Mouse (Mus musculus): ENCODE data around the gene Gsg1l2. TPM values are rescaled to one million over a fixed set of nuclear protein-coding genes. Genes with fewer than 3 reads are reported as not detected.

Gsg1l2 gene
- not detected in 2 replicates for polyA plus RNA-seq (2014; fragmentation: Nextera tagmentation; extraction: Ambion mirVana)

DNA sequence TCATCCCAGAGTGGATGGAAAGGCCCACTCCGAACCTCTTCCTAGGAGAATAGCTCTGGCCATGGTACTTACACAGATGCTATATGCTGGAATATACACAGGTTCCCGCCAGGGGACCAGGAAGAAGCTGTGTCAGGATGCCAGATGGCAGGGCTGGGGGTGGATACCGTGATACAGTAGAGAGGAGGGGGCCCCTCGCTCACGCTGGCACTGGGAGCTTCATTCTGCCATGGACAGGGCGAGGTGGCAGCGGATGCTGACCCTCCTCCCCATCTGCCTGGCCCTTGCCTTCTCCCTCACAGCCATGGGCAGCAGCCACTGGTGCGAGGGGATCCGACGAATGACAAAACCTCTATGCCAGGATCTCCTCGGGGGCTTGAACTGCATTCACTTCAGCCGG is at the start of gene Gsg1l2:
Gsg1l2 (plus strand) TSS at position 230 of the 400 bp plus-strand sequence.
- ATAC-seq (replicated peaks; ENCODE audit: low FRiP score) (no peak), DNase-seq (ENCODE audit: low spot score) (no peak)
- Histone ChIP-seq H3K36me3 (ENCODE audit: control insufficient read depth, insufficient read depth, low read length) (no peaks in the 10 kb centered on the region), H3K4me3 (ENCODE audit: low read depth, low read length) (no peak within 1 kb of the TSS), H3K4me1 (replicated peaks; ENCODE audit: control insufficient read depth, insufficient read depth, low read length) (no peaks in the 10 kb centered on the region), H3K27ac (ENCODE audit: low read depth, low read length) (no peak within 1 kb of the TSS), H3K4me2 (no peak within 1 kb of the TSS), H3K9ac (ENCODE audit: low read depth, low read length) (no peak within 1 kb of the TSS), H3K9me3 (ENCODE audit: control insufficient read depth, low read length) (no peaks in the 10 kb centered on the region), H3K27me3 (replicated peaks; ENCODE audit: control insufficient read depth, insufficient read depth, low read length) (no peaks in the 10 kb centered on the region)
- WGBS, result 87% methylated on average over 12 of the region's 12 CpGs

DNA sequence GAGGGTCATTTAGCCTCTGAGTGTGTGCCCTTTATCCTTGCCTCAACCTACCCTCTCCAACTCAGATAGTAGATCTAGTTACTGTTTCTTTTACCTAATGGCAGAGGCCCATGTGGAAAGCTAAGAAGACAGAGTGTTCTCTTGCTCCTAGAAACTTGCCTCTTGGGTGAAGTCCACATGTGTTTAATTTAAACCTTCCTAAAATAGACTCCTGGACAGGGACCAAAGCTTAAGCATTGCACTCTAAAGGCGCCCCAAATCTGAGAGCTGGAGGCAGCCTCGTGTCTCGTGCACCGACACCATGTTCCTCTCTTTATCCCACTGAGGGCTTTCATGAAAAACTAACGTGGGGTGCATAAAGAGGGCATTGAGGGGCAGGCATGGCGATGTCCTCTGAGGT is 47.3 kb upstream of the Gsg1l2 start:
- DNase-seq (ENCODE audit: low spot score), result no peak
- H3K27ac ChIP-seq (ENCODE audit: low read depth, low read length), result no peak overlapping the region
- WGBS, result 78% methylated on average over 6 of the region's 6 CpGs
- no peak for ATAC-seq (replicated peaks; ENCODE audit: low FRiP score)
- H3K9me3 ChIP-seq (ENCODE audit: control insufficient read depth, low read length), result no peaks in the 10 kb centered on the region
- H3K4me3 ChIP-seq (ENCODE audit: low read depth, low read length), result no peak overlapping the region
- no peaks in the 10 kb centered on the region for H3K27me3 ChIP-seq (replicated peaks; ENCODE audit: control insufficient read depth, insufficient read depth, low read length)
- no peaks in the 10 kb centered on the region for H3K36me3 ChIP-seq (ENCODE audit: control insufficient read depth, insufficient read depth, low read length)
- no peaks in the 10 kb centered on the region for H3K4me1 ChIP-seq (replicated peaks; ENCODE audit: control insufficient read depth, insufficient read depth, low read length)
- no peak overlapping the region for H3K9ac ChIP-seq (ENCODE audit: low read depth, low read length)
- no peak overlapping the region for H3K4me2 ChIP-seq

DNA sequence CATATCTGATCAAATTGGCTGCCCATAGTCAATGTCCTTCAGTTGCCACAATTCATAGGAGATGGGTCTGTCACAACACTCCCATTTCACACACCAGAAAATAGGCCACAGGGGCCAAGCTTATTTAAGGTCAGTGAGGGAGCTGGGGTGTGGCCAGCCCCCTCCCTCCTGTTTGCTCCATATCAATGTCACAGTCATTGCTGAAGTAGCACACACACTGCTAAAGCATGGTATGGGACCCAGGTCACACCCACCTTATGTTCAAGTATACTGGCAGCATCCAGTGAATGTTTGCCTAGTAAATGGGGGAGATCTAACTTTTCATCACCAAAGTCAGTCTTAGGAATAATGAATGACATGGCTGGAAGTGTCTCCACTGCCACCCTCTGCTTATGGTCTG is 45.7 kb upstream of the Gsg1l2 start:
- Histone ChIP-seq H3K27ac (ENCODE audit: low read depth, low read length) (no peak overlapping the region), H3K4me2 (no peak overlapping the region), H3K27me3 (replicated peaks; ENCODE audit: control insufficient read depth, insufficient read depth, low read length) (no peaks in the 10 kb centered on the region), H3K9ac (ENCODE audit: low read depth, low read length) (no peak overlapping the region), H3K36me3 (ENCODE audit: control insufficient read depth, insufficient read depth, low read length) (no peaks in the 10 kb centered on the region), H3K4me1 (replicated peaks; ENCODE audit: control insufficient read depth, insufficient read depth, low read length) (no peaks in the 10 kb centered on the region), H3K4me3 (ENCODE audit: low read depth, low read length) (no peak overlapping the region), H3K9me3 (ENCODE audit: control insufficient read depth, low read length) (no peaks in the 10 kb centered on the region)
- no peak for ATAC-seq (replicated peaks; ENCODE audit: low FRiP score)
- no peak for DNase-seq (ENCODE audit: low spot score)

DNA sequence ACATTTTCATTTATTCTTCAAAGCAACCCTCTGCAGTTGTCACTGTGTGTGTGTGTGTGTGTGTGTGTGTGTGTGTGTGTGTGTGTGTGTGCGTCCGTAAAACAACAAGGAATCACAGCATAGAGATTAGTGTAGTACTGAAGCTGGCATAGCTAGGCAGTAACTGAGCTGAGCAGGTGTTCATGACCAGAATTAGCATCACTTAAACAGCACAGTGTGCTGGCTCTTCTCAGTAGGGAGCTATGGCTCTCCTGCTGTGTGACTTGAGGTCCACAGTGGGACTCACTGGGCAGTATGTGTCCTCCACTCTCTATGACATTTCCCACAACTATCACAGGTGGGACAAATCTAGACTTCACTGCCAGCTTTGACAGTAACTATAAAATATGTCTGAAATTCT is 43.4 kb upstream of the Gsg1l2 start:
- no peak for ATAC-seq (replicated peaks; ENCODE audit: low FRiP score)
- WGBS, result 95% methylated on average over 2 of the region's 2 CpGs
- H3K4me1 ChIP-seq (replicated peaks; ENCODE audit: control insufficient read depth, insufficient read depth, low read length), result no peaks in the 10 kb centered on the region
- no peaks in the 10 kb centered on the region for H3K27me3 ChIP-seq (replicated peaks; ENCODE audit: control insufficient read depth, insufficient read depth, low read length)
- no peak overlapping the region for H3K9ac ChIP-seq (ENCODE audit: low read depth, low read length)
- H3K36me3 ChIP-seq (ENCODE audit: control insufficient read depth, insufficient read depth, low read length), result no peaks in the 10 kb centered on the region
- no peaks in the 10 kb centered on the region for H3K9me3 ChIP-seq (ENCODE audit: control insufficient read depth, low read length)
- no peak overlapping the region for H3K4me2 ChIP-seq
- H3K4me3 ChIP-seq (ENCODE audit: low read depth, low read length), result no peak overlapping the region
- DNase-seq (ENCODE audit: low spot score), result no peak
- H3K27ac ChIP-seq (ENCODE audit: low read depth, low read length), result no peak overlapping the region

DNA sequence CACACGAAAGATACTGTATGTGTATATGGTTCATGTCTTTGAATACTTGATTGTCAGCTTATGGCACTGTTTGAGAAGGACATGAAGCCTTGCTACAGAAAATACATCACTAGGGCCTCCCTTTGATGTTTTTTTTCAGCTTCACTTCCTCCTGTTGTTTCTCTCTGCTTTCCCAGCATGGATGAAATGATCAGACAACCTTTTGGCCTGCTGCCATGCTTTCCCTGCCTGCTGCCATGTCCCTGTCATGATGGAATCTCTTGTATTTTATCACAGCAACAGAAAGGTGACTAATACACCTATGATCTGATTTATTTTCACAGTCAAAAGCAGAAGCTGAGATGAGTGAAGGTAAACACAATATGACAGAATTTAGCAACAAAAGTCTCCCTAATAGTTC is 40.7 kb upstream of the Gsg1l2 start:
- no peak overlapping the region for H3K27ac ChIP-seq (ENCODE audit: low read depth, low read length)
- no peak overlapping the region for H3K9ac ChIP-seq (ENCODE audit: low read depth, low read length)
- no peaks in the 10 kb centered on the region for H3K4me1 ChIP-seq (replicated peaks; ENCODE audit: control insufficient read depth, insufficient read depth, low read length)
- DNase-seq (ENCODE audit: low spot score) (no peak), ATAC-seq (replicated peaks; ENCODE audit: low FRiP score) (no peak)
- H3K4me3 ChIP-seq (ENCODE audit: low read depth, low read length), result no peak overlapping the region
- 73% methylated on average over 1 of the region's 1 CpGs for WGBS
- H3K36me3 ChIP-seq (ENCODE audit: control insufficient read depth, insufficient read depth, low read length), result no peaks in the 10 kb centered on the region
- no peaks in the 10 kb centered on the region for H3K27me3 ChIP-seq (replicated peaks; ENCODE audit: control insufficient read depth, insufficient read depth, low read length)
- H3K9me3 ChIP-seq (ENCODE audit: control insufficient read depth, low read length), result no peaks in the 10 kb centered on the region
- no peak overlapping the region for H3K4me2 ChIP-seq

DNA sequence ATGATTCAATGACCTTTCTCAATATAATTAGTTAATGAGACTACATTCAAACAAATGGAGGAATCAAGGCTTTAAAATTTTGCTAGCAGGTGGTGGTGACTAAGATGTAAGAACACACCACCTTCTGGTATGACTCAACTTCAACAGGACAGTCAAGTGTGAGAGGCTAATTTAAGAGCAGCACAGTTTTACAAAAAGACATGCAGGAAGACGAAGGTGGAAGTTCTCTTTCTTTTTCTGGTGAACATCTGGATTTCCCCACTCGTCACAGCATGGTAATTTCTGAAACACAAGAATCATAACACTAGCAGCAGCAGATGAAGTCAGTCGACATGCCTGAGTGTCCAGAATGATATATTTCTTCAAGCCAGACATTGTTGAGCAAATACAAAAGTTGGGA is 39.8 kb upstream of the Gsg1l2 start:
- Histone ChIP-seq H3K27me3 (replicated peaks; ENCODE audit: control insufficient read depth, insufficient read depth, low read length) (no peaks in the 10 kb centered on the region), H3K9ac (ENCODE audit: low read depth, low read length) (no peak overlapping the region), H3K4me1 (replicated peaks; ENCODE audit: control insufficient read depth, insufficient read depth, low read length) (no peaks in the 10 kb centered on the region), H3K27ac (ENCODE audit: low read depth, low read length) (no peak overlapping the region), H3K9me3 (ENCODE audit: control insufficient read depth, low read length) (no peaks in the 10 kb centered on the region), H3K36me3 (ENCODE audit: control insufficient read depth, insufficient read depth, low read length) (no peaks in the 10 kb centered on the region), H3K4me2 (no peak overlapping the region), H3K4me3 (ENCODE audit: low read depth, low read length) (no peak overlapping the region)
- WGBS, result 66% methylated on average over 3 of the region's 3 CpGs
- ATAC-seq (replicated peaks; ENCODE audit: low FRiP score) (no peak), DNase-seq (ENCODE audit: low spot score) (no peak)

DNA sequence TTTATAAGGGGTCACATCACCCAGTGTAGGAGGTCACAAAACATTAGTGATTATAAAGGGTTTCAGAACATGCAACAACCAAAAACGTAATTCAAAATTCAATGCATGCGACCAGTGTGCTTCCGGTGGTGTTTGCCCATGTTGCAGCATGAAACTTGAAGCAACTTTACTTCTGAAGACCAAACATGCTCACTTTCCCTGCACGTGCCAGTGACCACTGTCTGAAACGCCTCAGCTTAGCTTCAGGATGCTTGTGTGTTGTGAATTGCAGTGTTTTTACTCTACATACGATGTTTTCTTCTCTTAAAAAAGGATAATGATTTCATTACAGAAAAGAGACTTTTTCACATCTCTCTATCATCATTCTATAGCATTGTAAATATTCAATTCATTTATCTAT is 36.1 kb upstream of the Gsg1l2 start:
- H3K4me3 ChIP-seq (ENCODE audit: low read depth, low read length), result no peak overlapping the region
- 83% methylated on average over 6 of the region's 6 CpGs for WGBS
- no peaks in the 10 kb centered on the region for H3K9me3 ChIP-seq (ENCODE audit: control insufficient read depth, low read length)
- H3K4me1 ChIP-seq (replicated peaks; ENCODE audit: control insufficient read depth, insufficient read depth, low read length), result no peaks in the 10 kb centered on the region
- no peak for DNase-seq (ENCODE audit: low spot score)
- no peaks in the 10 kb centered on the region for H3K36me3 ChIP-seq (ENCODE audit: control insufficient read depth, insufficient read depth, low read length)
- no peak overlapping the region for H3K27ac ChIP-seq (ENCODE audit: low read depth, low read length)
- H3K27me3 ChIP-seq (replicated peaks; ENCODE audit: control insufficient read depth, insufficient read depth, low read length), result no peaks in the 10 kb centered on the region
- H3K4me2 ChIP-seq, result no peak overlapping the region
- H3K9ac ChIP-seq (ENCODE audit: low read depth, low read length), result no peak overlapping the region
- no peak for ATAC-seq (replicated peaks; ENCODE audit: low FRiP score)

DNA sequence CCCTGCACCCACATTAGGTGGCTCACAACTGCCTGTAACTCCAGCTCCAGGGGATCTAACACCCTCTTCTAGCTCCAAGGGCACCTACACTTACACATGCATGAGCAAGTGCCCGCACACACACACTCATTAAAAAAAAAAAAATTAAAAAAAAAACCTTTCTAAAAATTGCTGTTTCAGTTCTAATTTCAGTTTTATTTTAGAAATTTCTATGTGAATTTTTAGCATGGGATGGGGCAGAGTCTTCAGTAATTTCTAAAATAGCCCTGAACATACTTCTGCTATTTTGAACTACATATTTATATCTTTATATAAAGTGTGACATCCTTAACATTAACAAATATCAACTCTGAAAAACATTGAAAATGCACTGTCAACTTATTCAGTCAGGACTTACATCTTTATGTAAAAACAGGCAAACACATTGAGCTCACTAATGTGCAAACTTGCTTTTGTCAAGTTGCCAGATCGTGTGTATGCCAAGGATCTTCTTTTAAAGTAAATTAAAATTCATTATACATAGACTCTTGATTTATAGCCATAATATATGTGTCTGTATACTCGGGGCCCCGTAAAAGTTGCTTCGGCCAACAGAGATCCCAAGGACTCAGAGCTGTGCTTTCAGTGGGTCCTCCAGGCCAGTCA is 35.4 kb upstream of the Gsg1l2 start:
- ATAC-seq (replicated peaks; ENCODE audit: low FRiP score) (no peak), DNase-seq (ENCODE audit: low spot score) (no peak)
- Histone ChIP-seq H3K4me2 (no peak overlapping the region), H3K9ac (ENCODE audit: low read depth, low read length) (no peak overlapping the region), H3K4me1 (replicated peaks; ENCODE audit: control insufficient read depth, insufficient read depth, low read length) (no peaks in the 10 kb centered on the region), H3K9me3 (ENCODE audit: control insufficient read depth, low read length) (no peaks in the 10 kb centered on the region), H3K36me3 (ENCODE audit: control insufficient read depth, insufficient read depth, low read length) (no peaks in the 10 kb centered on the region), H3K27me3 (replicated peaks; ENCODE audit: control insufficient read depth, insufficient read depth, low read length) (no peaks in the 10 kb centered on the region), H3K27ac (ENCODE audit: low read depth, low read length) (no peak overlapping the region), H3K4me3 (ENCODE audit: low read depth, low read length) (no peak overlapping the region)
- 83% methylated on average over 5 of the region's 5 CpGs for WGBS

DNA sequence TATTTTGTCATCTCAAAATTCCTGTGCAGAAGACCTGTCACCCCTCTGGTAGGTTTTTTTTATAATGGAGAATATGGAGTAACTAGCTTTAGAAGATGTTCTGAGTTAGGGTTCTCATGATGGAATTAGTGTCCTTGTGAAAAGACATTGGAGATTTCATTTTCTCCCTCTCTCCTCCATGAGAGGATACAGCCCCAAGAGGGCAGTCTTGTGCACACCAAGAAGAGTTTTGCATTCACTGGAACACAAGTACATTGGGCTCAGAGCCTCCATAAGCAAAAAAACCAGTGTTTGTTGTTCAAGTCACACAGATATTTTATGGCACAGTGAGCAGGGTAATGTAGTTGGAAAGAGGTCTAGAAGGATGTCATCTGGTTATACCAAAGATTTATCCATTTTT is 32.8 kb upstream of the Gsg1l2 start:
- H3K4me3 ChIP-seq (ENCODE audit: low read depth, low read length), result no peak overlapping the region
- H3K36me3 ChIP-seq (ENCODE audit: control insufficient read depth, insufficient read depth, low read length), result no peaks in the 10 kb centered on the region
- no peak overlapping the region for H3K27ac ChIP-seq (ENCODE audit: low read depth, low read length)
- H3K4me1 ChIP-seq (replicated peaks; ENCODE audit: control insufficient read depth, insufficient read depth, low read length), result no peaks in the 10 kb centered on the region
- H3K4me2 ChIP-seq, result no peak overlapping the region
- DNase-seq (ENCODE audit: low spot score), result no peak
- H3K9me3 ChIP-seq (ENCODE audit: control insufficient read depth, low read length), result no peaks in the 10 kb centered on the region
- H3K27me3 ChIP-seq (replicated peaks; ENCODE audit: control insufficient read depth, insufficient read depth, low read length), result no peaks in the 10 kb centered on the region
- no peak for ATAC-seq (replicated peaks; ENCODE audit: low FRiP score)
- H3K9ac ChIP-seq (ENCODE audit: low read depth, low read length), result no peak overlapping the region
